Mouse (Mus musculus) left cerebral cortex, postnatal 25 days (tissue): ENCODE data around the gene Ifna12. TPM values are rescaled to one million over a fixed set of nuclear protein-coding genes. Genes with fewer than 3 reads are reported as not detected.
"Not testable (repeated sequence)": the region's sequence is repeated elsewhere in the genome, so short reads cannot be mapped to it uniquely, and the experiment has no call there.

Source experiments
- DNase-seq, 2 experiments: peaks; one replicate each; pipeline ENCODE4 v3.0.0; 2022; ENCODE audit warnings: low spot score in 2 of 2, mixed read lengths in 1 of 2
- intact Hi-C: fragments of 180-260 bp; cut with DNase I; formaldehyde crosslinking; loops from one replicate; pipeline ENCODE4 v1.15.1; 2025
- total RNA-seq, 2 experiments: library from RNA; stranded (reverse); gene quantifications; 2 replicates each; pipeline ENCODE4 v1.2.3; 2021

The Ifna12 gene
- total RNA-seq = not detected

DNA sequence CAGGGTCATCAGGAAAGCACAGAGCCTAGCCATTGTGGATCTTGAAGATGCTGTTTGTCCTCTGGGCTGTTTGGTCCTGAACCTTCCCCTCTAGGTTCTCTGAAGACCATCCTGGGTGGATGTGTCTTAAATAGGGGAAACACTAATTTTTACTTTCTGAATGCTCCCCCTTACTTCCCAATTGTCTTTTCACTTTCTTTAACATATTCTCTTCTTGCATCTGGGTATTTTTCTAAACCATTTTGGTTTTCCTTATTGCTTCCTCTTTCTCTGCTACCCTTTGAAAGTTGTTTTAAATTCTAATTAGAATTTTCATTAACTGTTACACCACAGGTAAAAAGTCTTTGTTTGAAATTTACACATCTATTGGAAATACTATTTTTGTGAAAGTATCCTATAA is at the start of gene Ifna12:
Gene Ifna12, minus strand, starts transcription at position 101 of the 400 bp plus-strand sequence.
- DNase-seq = no peak
- intact Hi-C loops = no loop called here

DNA sequence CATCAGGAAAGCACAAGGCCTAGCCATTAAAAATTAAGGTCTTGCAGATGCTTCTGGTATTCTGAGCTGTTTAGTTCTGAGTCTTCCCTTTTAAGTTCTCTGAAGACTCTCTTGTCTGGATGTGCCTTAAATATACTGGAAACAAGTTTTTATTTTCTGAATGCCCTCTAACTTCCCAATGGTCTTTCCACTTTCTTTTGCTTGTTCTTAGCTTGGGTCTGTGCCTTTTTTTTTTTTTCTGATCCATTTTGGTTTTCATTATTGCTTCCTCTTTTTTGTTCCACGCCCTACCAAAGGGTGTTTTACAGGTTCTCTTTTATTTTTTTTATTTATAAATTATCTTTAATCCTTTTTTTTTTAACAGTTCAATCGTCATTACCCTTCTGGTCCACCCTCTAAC is 41.2 kb upstream of the Ifna12 start, which contains the start of gene Ifna13:
Gene Ifna13, minus strand, starts transcription at position 101 of the 400 bp plus-strand sequence.
- intact Hi-C loops = no loop called here
- DNase-seq = no peak

GRCm38 (mm10) chr4:88642526-88642925 is 39.4 kb upstream of the Ifna12 start:
- no peak for DNase-seq
- intact Hi-C loops = no loop called here

- intact Hi-C loops = no loop called here
- peak; percentile 88 to 90 for DNase-seq
Measured at GRCm38 (mm10) chr4:88641077-88641831, 38.1 kb upstream of the Ifna12 start.

- intact Hi-C loops = no loop called here
- peak in 1 of 2 experiments; percentile 1 for DNase-seq
Measured at GRCm38 (mm10) chr4:88640704-88641076, 37.5 kb upstream of the Ifna12 start.

DNA sequence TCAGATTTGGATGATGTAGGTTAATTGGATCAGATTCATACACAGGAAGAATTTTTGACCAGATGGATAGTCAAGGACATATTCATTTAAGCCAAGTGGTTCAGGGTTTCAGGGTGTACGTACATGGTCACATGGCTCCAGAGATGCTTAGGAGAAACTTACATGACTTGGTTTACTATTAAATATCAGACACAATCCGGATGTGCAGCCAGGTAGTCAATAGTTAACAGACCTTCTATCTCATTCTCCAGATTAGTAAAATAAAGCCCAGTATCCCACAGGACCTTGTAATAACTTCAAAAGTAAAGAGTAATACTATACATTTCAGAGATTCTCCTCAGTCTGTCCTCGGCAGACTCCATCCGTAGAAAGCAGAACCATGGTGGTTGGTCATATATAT is 31.1 kb upstream of the Ifna12 start, which contains the start of gene C87499:
Gene C87499, minus strand, starts transcription at position 101 of the 400 bp plus-strand sequence.
- no peak for DNase-seq
- intact Hi-C loops = no loop called here

- intact Hi-C loops = no loop called here
- no peak for DNase-seq
Measured at GRCm38 (mm10) chr4:88592285-88592684, 10.9 kb downstream of the Ifna12 start, which contains the start of gene Ifna9. Gene Ifna9, minus strand, starts transcription at chr4:88592385.

- no peak for DNase-seq
- intact Hi-C loops = no loop called here
Measured at GRCm38 (mm10) chr4:88571698-88572097, 31.5 kb downstream of the Ifna12 start, which contains the start of gene Ifna14. Gene Ifna14, minus strand, starts transcription at chr4:88571798.

- intact Hi-C loops = no loop called here
- no peak for DNase-seq
Measured at GRCm38 (mm10) chr4:88561791-88562190, 41.4 kb downstream of the Ifna12 start.

DNA sequence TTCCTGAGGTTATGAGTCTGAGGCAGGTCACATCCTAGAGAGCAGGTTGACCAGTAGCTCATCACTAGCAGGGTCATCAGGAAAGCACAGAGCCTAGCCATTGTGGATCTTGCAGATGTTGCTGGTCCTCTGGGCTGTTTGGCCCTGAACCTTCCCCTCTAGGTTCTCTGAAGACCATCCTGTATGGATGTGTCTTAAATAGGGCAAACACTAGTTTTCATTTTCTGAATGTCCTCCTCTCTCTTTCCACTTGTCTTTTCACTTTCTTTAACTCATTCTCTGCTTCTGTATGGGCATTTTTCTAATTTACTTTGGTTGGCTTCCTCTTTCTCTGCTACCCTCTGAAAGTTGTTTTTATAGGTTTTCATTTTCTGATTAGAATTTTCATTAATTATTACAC is 45.0 kb downstream of the Ifna12 start, which contains the start of gene Ifna15:
Gene Ifna15, minus strand, starts transcription at position 101 of the 400 bp plus-strand sequence.
- intact Hi-C loops, DNase-seq: not testable (repeated sequence)

Other genes starting within 250 kb of the Ifna12 start
- 1 to 10 TPM; 1.1 to 2.0 TPM for gene Hacd4, start 164.4 kb downstream of the Ifna12 start, total RNA-seq
- not detected for gene Ifnb1, start 80.6 kb downstream of the Ifna12 start, total RNA-seq
- gene Ifna15, start 45.1 kb downstream of the Ifna12 start, total RNA-seq = not detected
- gene Ifna14, start 31.6 kb downstream of the Ifna12 start, total RNA-seq = not detected
- gene Ifna9, start 11.0 kb downstream of the Ifna12 start, total RNA-seq = not detected
- gene C87499, start 31.0 kb upstream of the Ifna12 start, total RNA-seq = not detected
- not detected for gene Ifna13, start 41.1 kb upstream of the Ifna12 start, total RNA-seq
- gene Ifna16, start 73.5 kb upstream of the Ifna12 start, total RNA-seq = not detected
- gene Ifna2, start 80.5 kb upstream of the Ifna12 start, total RNA-seq = not detected
- gene Ifnab, start 88.0 kb upstream of the Ifna12 start, total RNA-seq = not detected
- gene Gm26566, start 118.4 kb upstream of the Ifna12 start, total RNA-seq = 1 to 10 TPM; 1.2 to 1.4 TPM
- gene Klhl9, start 119.1 kb upstream of the Ifna12 start, total RNA-seq = 100 to 1,000 TPM; 104 to 108 TPM
- not detected for gene Gm13271, start 151.5 kb upstream of the Ifna12 start, total RNA-seq
- gene Gm13283, start 156.7 kb upstream of the Ifna12 start, total RNA-seq = not detected
- gene Gm13290, start 170.5 kb upstream of the Ifna12 start, total RNA-seq = not detected
- not detected for gene Gm13289, start 173.5 kb upstream of the Ifna12 start, total RNA-seq
- not detected for gene Gm13272, start 176.5 kb upstream of the Ifna12 start, total RNA-seq
- not detected for gene Ifnz, start 178.8 kb upstream of the Ifna12 start, total RNA-seq
- not detected for gene Gm13276, start 182.3 kb upstream of the Ifna12 start, total RNA-seq
- not detected for gene Gm13277, start 185.3 kb upstream of the Ifna12 start, total RNA-seq
- gene Gm13278, start 188.2 kb upstream of the Ifna12 start, total RNA-seq = not detected
- gene Gm13275, start 191.1 kb upstream of the Ifna12 start, total RNA-seq = not detected
- gene Gm13279, start 194.0 kb upstream of the Ifna12 start, total RNA-seq = not detected
- gene Gm13285, start 196.3 kb upstream of the Ifna12 start, total RNA-seq = not detected
- gene Gm13287, start 199.9 kb upstream of the Ifna12 start, total RNA-seq = not detected
- not detected for gene Gm13288, start 202.2 kb upstream of the Ifna12 start, total RNA-seq
- not detected for gene Ifna7, start 212.9 kb upstream of the Ifna12 start, total RNA-seq
- gene Ifna11, start 216.6 kb upstream of the Ifna12 start, total RNA-seq = not detected
- gene Ifna6, start 224.0 kb upstream of the Ifna12 start, total RNA-seq = not detected
- not detected for gene Ifna5, start 232.1 kb upstream of the Ifna12 start, total RNA-seq
- not detected for gene Ifna4, start 238.5 kb upstream of the Ifna12 start, total RNA-seq
- gene Ifna1, start 246.7 kb upstream of the Ifna12 start, total RNA-seq = not detected